Mouse (Mus musculus): ENCODE data around the gene Gm6588. TPM values are rescaled to one million over a fixed set of nuclear protein-coding genes. Genes with fewer than 3 reads are reported as not detected.
A peak's percentile ranks its signal among the peaks of the same experiment; 100 is the strongest.

Gm6588 gene
- total RNA-seq, 2 experiments from 2014 or later, result not detected

DNA sequence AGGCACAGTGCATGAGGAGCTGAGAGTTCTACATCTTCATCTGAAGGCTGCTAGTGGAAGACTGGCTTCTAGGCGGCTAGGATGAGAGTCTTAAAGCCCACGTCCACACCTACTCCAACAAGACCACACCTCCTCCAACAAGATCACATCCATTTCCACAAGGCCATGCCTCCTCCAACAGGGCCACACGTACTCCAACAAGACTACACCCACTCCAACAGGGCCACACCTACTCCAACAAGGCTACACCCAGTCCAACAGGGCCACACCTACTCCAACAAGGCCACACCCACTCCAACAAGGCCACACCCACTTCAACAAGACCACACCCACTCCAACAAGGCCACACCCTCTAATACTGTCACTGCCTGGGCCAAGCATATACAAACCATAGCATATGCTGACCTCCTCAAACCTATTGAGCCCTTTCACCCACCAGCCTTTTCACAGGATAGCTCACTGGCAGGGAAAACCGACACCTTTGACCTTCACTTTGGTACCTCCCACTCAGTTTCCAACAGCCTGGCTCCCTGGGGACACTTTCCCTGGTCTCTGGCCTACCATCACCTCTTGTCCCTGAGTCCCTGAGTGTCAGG is 19.9 kb downstream of the Gm6588 start:
- DNase-seq (ENCODE audit: low spot score), result no peak

DNA sequence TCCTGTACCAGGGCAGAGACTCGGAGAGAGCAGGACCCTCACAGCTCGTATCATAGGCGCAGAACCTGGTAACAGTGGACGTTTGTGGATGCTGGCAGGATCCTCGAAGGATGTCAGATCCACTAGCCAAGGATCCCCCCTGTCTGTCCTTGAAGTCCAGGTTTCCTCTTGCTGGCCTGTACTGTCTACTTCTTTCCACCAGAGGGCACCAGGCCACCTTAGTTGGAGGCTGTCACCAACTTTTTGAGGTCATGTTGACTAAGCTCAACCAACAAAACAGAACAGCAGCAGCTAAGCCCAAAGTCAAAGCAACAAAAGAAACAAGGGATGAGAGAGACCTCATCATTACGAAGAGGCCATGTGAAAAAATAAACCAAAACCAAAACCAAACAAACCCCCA is 20.9 kb downstream of the Gm6588 start:
- DNase-seq (ENCODE audit: low spot score), result peak; percentile 24

DNA sequence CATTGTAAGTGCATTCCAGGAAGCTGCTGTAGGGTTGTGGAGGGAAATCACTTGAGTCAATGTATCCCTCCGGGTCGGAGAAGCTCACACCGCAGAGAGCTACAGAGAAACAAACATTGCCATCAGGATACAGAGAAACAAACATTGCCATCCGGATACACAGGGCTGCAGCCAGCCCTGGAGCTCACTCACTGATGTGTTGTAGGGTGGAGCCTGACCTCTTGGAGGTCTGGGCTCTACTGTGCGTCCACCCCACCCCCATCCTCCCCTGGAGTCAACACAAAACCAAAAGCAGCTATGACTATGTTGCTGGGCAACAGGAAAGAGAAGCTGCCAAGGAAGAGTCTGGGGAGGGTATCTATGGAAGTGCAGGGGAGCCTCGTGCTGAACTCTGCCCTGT is 24.2 kb downstream of the Gm6588 start:
- no peak for DNase-seq (ENCODE audit: low spot score)

DNA sequence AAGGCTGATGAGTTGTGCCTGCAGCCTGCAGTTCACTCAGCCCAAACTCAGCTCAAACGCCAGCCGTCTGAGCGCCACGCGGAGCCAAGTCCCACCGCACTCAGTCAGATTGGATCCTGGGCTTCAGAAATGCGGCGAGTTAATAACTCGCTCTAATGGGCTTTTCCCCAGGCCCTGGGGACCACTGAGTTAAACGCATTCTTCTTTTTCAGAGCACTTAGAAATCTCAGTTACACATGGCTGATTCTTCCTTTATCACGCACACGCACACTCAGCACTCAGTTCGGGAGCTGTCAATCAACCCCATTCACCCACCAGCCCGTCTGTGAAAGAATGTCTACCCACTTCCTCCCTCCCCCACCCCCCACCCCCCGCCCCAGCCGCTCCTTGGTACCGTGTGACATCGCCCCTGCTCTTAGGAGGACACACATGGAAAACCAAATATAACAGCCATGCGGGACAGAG is 32.8 kb downstream of the Gm6588 start:
- no peak for DNase-seq (ENCODE audit: low spot score)

DNA sequence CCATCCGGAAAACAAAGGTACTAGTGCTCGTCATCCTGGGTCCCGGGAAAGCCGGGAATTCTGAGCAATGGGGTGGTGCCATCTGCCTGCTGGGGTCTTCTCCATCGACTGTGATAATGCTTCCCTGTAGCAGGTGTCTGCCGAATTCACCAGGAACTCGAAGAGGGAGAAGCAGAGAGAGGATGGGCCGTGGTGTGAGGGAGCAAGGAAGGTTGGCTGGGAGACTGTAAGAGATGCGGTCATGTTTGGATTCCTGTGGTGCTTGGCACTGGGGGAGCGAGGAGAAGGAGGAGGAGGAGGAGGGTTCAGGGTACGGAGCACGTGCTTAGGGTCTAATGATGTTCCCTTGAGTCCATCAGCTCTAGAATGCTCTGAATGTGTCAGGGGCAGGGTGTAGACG is 33.3 kb downstream of the Gm6588 start:
- DNase-seq (ENCODE audit: low spot score), result no peak

DNA sequence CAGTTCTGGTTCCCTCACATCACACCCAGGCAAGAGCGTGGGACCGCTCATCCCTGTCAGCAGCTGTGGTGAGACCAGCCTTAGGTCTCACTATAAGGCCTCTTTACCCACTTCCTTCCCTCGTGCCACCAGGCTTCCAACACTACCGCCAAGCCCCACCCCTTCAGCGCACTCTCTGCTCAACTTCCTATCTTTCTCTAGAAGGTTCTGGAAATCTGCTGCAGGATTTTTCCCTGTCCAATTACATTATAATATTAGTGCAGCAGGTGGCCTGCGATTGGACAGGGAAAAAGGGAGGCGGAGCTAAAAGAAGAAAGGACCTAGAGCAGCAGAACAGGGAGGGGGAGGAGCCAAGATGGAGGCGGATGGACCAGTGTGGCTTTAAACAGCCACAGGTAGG is 33.8 kb downstream of the Gm6588 start:
- no peak for DNase-seq (ENCODE audit: low spot score)

DNA sequence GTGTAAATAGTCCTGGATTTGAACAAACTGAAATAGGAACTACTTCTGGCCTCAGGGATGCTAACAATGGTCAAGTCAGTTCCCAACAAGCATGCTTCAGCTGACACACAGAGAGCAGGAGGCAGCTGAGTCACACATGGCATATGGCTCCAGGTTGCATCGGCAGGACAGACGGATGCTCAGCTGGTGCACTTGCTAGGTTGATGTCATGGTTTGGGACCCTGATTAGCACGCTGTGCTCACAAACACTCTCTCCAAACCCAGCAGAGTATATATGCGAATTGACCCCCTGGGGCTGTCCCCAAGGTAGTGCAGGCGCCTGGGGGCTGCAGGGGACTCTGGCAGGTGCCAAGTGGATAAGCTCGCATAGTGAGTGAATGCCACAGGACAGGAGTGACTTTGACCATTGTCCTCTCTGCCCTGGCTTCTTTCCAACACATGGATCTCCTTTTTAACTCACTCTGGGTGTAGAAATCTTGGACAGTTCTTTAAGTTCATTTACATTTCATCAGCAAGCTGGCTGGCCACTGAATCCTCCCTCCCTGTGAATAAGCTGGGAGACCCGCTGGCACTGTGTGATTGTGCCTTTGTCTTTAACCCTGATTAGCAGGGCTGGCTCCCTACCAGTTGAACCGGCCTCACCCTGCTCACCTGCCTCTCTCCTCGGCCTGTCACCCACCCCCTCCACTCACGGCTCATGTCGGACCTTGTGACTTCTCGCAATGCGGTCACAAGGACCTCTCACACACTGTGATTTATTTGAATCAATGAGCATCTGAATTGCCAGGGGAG is 35.9 kb downstream of the Gm6588 start:
- DNase-seq (ENCODE audit: low spot score), result no peak

DNA sequence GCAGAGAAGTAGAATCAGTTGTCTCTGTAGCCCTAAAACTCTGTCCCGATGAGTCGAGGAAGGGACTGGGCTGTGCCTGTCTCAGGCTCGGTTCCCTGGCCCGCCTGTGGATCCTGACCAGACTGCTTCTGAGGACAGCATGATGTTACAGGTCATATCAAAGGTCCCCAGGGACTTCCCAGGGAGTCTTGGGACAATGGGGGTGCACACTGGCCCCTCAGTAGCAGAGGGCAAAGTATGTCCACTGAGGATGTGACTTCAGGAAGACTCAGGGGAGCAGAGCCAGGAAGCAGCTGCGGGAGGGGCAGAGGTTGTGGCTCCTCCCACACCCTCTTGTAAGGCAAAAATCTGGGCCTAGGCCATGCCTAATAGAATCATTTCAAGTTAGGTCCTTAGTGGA is 37.2 kb downstream of the Gm6588 start:
- DNase-seq (ENCODE audit: low spot score), result no peak

DNA sequence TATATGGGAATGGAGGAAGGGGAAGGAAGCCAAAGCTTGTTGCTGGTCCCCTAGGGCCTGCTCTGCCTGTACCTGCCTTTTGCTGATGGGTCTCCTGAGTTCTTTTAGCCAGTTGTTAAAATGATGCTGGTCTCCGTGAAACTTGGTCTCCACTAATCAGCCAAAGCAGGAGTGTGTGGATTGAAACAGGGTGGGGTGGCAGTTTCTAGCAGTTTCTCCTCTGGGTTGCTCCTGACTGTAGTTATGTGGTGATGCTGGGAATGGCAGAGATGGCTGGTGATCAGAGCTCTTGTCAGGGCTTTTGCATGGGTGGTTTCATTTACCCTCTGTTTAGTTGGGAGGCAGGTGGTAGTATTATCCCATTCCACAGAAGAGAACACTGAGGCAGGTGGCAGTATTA is 38.3 kb downstream of the Gm6588 start:
- DNase-seq (ENCODE audit: low spot score), result no peak

DNA sequence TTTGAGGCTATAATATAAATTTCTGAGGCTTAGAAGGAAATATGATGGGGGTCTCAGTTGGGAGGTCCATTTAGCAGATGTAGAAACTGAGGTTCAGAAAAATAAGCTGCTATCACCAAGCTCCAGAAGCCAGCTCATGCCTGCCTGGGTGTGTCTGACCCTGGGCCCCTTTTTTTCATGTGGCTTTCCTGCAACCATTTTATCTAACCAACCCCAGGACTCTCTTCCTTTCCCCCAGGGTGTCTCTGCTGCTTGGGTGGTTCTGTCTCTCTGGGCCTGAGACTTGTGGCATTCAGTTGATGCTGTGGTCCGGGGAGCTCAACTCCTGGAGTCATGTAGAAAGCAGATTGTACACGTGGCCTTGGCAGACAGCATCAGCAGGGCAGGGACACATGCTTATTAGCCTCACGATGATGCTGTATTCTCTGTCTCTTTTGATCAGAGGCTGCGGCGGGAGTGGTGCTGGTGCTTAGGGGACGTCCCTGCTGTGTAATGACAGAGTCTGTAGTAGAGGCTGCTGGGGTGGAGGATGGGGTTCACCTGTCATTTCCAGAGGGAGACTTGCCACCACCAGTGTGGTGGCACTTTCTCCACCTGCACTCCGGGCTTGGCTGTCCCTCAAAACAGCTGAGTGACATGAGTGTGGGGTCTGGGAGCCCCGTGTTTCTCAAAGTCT is 39.0 kb downstream of the Gm6588 start:
- no peak for DNase-seq (ENCODE audit: low spot score)

DNA sequence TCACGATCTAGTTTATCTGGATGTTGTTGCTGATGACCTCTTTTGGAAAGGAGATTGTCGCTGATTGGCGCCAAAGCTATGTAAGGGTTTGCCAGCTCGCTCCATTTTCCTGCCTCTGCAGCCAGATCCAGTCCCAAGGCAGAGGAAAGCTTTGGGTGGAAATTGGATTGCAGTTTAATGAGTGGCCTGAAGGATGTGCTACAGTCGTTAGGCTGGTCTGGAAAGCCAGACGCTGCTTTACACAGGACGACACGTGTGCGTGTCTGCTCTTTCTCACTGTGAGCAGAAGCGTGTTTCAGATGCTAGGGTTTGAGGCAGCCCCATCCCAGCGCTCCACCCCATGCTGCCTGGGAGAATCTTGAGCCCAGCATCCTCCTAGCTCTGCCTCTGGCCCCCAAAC is 42.3 kb downstream of the Gm6588 start:
- DNase-seq (ENCODE audit: low spot score), result no peak

DNA sequence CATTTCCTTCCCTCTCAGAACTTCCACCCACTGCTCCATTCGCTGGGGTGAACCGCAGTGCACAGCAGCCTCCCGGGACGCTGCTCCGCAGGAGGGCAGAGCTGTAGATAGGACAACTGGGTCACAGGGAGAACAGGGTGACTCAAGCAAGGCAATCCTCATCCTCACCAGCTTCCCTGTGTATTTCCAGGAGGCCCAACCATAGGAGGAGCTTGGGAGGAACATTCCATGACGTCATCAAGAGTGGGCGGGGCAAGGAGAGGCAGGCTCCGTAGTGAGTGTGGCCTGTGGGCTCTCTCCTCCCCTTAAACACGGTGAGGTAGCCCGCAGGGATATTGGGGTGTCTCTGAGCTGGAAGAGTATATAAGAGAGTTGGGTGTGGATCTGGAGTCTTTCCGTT is 44.3 kb downstream of the Gm6588 start:
- DNase-seq (ENCODE audit: low spot score), result peak; percentile 7

DNA sequence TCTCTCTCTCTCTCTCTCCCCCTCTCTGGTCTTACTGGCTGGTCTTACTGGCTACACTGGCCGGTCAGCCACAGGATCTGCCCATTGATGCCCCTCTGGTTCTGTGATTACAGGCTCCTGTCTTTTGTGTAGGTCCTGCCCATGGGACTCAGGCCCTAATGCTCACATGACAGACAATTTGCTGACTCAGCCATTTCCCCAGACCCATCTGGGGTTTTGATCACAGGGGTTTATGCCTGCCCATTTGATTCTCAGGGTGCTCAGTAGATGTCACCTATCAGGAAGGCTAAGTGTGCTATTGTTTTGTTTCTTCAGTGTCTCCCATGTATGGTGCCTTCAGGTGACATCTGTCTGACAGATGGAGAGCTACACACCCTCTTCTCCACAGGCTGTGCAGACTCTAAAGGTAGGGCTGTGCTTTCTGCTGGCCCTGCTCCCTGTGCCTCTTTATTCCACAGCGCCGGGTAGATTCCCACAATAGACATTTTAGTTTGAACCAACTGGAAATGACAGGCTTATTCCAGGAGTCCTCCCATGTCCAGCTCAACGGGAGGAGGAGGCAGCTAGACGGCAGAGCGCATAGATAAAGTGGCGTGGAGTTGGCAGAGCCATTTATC is 47.6 kb downstream of the Gm6588 start:
- no peak for DNase-seq (ENCODE audit: low spot score)

DNA sequence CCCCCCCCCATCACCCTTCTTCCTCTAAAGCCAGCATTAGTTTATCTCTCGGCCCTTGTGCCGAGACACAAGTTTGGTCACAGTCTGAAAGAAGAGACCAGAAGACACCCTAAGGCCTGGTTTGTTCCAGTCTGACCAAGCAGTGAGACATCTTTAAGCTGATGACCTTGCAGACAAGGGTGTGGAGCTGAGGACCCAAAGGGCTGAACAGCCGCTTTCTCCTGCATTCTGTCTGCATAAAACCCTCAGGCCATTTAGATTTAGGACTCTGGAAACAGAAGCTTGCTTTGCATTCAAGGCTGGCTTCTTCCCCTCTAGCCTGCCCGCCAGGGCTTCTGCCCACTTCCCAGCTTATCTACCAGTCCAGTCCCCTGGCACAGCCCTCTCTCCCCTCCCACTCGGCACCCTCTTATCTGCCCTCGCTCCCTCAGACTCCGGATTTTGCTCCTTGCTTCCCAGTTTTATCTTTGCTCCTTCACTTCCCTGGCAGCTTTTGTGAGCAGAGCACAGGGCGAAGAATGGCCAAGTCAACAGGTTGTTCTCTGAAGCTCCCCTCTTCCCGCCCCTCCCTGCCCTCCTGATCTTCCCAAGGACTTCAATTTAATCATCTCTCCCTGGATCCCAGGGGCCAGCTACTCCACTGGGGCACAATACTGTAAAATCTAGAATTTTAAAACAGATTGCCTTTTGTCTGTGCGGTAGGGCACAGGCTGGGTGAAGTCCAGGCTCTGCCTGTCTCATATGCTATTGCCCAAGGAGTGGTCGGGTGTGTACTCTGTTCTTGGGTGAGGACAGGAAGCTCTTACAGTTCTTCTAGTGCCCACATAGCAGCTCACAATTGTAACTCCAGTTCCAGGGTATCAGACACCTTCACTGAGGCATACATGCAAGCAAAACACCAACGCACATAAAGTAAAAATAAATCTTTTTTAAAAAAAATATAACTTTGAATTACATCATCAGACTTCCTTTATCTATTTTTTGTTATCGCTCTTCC is 50.0 kb downstream of the Gm6588 start:
- no peak for DNase-seq (ENCODE audit: low spot score)

DNA sequence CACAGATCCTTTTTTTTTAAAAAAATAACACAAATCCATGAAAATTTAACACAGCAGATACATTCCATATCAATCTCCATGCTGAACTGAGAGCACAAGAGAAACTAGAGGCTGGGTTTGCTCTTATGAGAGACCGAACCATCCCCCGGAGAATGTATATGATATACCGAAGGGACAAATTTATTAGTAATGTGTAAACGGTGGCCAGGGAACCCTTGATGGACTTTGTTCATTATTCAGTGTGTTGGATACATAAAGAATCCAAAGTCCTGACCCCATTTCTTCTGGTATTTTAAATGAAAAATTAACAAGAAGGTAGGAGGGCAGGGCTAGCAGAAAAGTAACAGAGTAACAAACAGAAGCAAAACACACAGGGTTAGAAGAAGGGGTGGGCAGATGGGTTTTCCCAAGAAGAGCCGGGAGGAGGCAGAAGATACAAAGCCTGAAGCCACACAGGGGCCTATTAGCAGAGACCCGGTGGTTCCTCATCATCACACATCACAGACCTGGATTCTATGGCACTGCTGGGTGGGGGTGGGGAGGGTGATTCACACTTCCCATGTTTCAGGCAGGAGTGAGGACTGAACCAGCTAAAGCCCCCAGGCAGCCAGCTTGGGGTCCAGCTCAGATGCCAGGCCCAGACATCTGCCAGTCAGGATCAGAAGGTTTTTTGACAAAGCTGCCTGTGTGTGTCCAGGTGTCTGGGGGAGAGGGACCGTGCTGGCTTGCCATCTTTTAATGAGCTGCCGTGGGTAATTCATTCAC is 50.9 kb downstream of the Gm6588 start:
- DNase-seq (ENCODE audit: low spot score), result no peak

Other genes starting within 250 kb of the Gm6588 start
- gene Cryba4, start 196.9 kb upstream of the Gm6588 start, total RNA-seq (2021), result under 1 TPM; 0.57 to 0.68 TPM
- 1 to 10 TPM; 1.2 to 1.9 TPM for gene Crybb1, start 193.6 kb upstream of the Gm6588 start, total RNA-seq (2021)
- 10 to 100 TPM; 16.0 to 22.4 TPM for gene Tpst2, start 172.7 kb upstream of the Gm6588 start, total RNA-seq (2021)
- gene Tfip11, start 123.1 kb upstream of the Gm6588 start, total RNA-seq (2021), result 10 to 100 TPM; 13.0 to 13.2 TPM
- gene Srrd, start 106.4 kb upstream of the Gm6588 start, total RNA-seq (2021), result 1 to 10 TPM; 4.3 to 5.0 TPM
- gene Hps4, start 106.3 kb upstream of the Gm6588 start, total RNA-seq (2021), result 1 to 10 TPM; 6.9 to 7.1 TPM
- gene Gm6583, start 93.4 kb upstream of the Gm6588 start, total RNA-seq (2021), result not detected
- gene Asphd2, start 54.6 kb upstream of the Gm6588 start, total RNA-seq (2021), result under 1 TPM; 0.30 to 0.40 TPM
- gene Sez6l, start 127.8 kb downstream of the Gm6588 start, total RNA-seq (2021), result under 1 TPM in 1 of 2 experiments, not detected in 1; 0.02 TPM